Mouse (Mus musculus) gastrocnemius, adult 18-20 months (tissue): ENCODE measurements at regions not wholly inside any gene's neighbourhood (a gene's known extent, or its start where the extent isn't known, plus 50 kb on each side); places are given as distances from the start of the nearest gene placed in this dataset.

Source experiments
- DNase-seq: peaks from one replicate; pipeline ENCODE4 v3.0.0; 2021; ENCODE audit warnings: low spot score

- DNase-seq = peak; percentile 35
Observed at GRCm38 (mm10) chr15:11574359-11574758, 174.9 kb upstream of the Tars start.

GRCm38 (mm10) chr15:11573496-11573895, 174.0 kb upstream of the Tars start:
- DNase-seq = no peak

GRCm38 (mm10) chr15:11572063-11572462, 172.6 kb upstream of the Tars start:
- no peak for DNase-seq

GRCm38 (mm10) chr15:11565503-11566031, 166.1 kb upstream of the Tars start:
- no peak for DNase-seq

GRCm38 (mm10) chr15:11552568-11552967, 153.1 kb upstream of the Tars start:
- DNase-seq = no peak

- no peak for DNase-seq
Observed at GRCm38 (mm10) chr15:11552110-11552509, 152.6 kb upstream of the Tars start.

- no peak for DNase-seq
Observed at GRCm38 (mm10) chr15:11539485-11539884, 140.0 kb upstream of the Tars start.

- DNase-seq = no peak
Observed at GRCm38 (mm10) chr15:11536076-11536620, 136.7 kb upstream of the Tars start.

GRCm38 (mm10) chr15:11534404-11535251, 135.2 kb upstream of the Tars start:
- no peak for DNase-seq

GRCm38 (mm10) chr15:11533616-11534015, 134.2 kb upstream of the Tars start:
- no peak for DNase-seq

- DNase-seq = no peak
Observed at GRCm38 (mm10) chr15:11533002-11533610, 133.6 kb upstream of the Tars start.

GRCm38 (mm10) chr15:11532536-11532935, 133.1 kb upstream of the Tars start:
- no peak for DNase-seq

GRCm38 (mm10) chr15:11529819-11530810, 130.7 kb upstream of the Tars start:
- no peak for DNase-seq

- no peak for DNase-seq
Observed at GRCm38 (mm10) chr15:11524337-11525106, 125.1 kb upstream of the Tars start.

GRCm38 (mm10) chr15:11518565-11518964, 119.1 kb upstream of the Tars start:
- no peak for DNase-seq

GRCm38 (mm10) chr15:11517892-11518291, 118.4 kb upstream of the Tars start:
- DNase-seq = no peak

GRCm38 (mm10) chr15:11505076-11505639, 105.7 kb upstream of the Tars start:
- DNase-seq = no peak

GRCm38 (mm10) chr15:11496436-11496835, 97.0 kb upstream of the Tars start:
- DNase-seq = no peak

GRCm38 (mm10) chr15:11489116-11489515, 89.7 kb upstream of the Tars start:
- DNase-seq = no peak

- DNase-seq = no peak
Observed at GRCm38 (mm10) chr15:11487268-11487783, 87.9 kb upstream of the Tars start.
